Mouse (Mus musculus): Measurements from ENCODE around the gene Map3k5. TPM values are rescaled to one million over a fixed set of nuclear protein-coding genes. Genes with fewer than 3 reads are reported as not detected.
"Not testable (repeated sequence)": the region's sequence is repeated elsewhere in the genome, so short reads cannot be mapped to it uniquely, and the experiment has no call there.

The Map3k5 gene
- polyA plus RNA-seq, 1 experiment from 2014 or later: 1.4 TPM

GRCm38 (mm10) chr10:19963206-19963605, 28.9 kb downstream of the Map3k5 start:
- no peaks in the 10 kb centered on the region for H3K27me3 ChIP-seq (ENCODE audit: control insufficient read depth, insufficient read depth, low read length)
- WGBS: 53% methylated on average over 1 of the region's 1 CpGs
- DNase-seq (ENCODE audit: low spot score) (no peak), ATAC-seq (ENCODE audit: insufficient read depth, low FRiP score, low TSS enrichment) (no peak)
- H3K4me1 ChIP-seq (ENCODE audit: control insufficient read depth, insufficient read depth, low read length): no peaks in the 10 kb centered on the region
- H3K36me3 ChIP-seq (ENCODE audit: control insufficient read depth, insufficient read depth, low read length): no peaks in the 10 kb centered on the region
- no peaks in the 10 kb centered on the region for H3K9me3 ChIP-seq (ENCODE audit: control insufficient read depth, low read length)
- no peak overlapping the region for H3K4me2 ChIP-seq (ENCODE audit: low read depth)
- no peak overlapping the region for H3K27ac ChIP-seq (ENCODE audit: low read depth, low read length)
- no peak overlapping the region for H3K4me3 ChIP-seq (ENCODE audit: low read depth, low read length)
- no peak overlapping the region for H3K9ac ChIP-seq (ENCODE audit: low read length)

- H3K27ac ChIP-seq (ENCODE audit: low read depth, low read length): no peak overlapping the region
- no peaks in the 10 kb centered on the region for H3K27me3 ChIP-seq (ENCODE audit: control insufficient read depth, insufficient read depth, low read length)
- no peak overlapping the region for H3K4me2 ChIP-seq (ENCODE audit: low read depth)
- DNase-seq (ENCODE audit: low spot score) (no peak), ATAC-seq (ENCODE audit: insufficient read depth, low FRiP score, low TSS enrichment) (no peak)
- WGBS: 84% methylated on average over 4 of the region's 4 CpGs
- no peak overlapping the region for H3K4me3 ChIP-seq (ENCODE audit: low read depth, low read length)
- no peaks in the 10 kb centered on the region for H3K9me3 ChIP-seq (ENCODE audit: control insufficient read depth, low read length)
- H3K9ac ChIP-seq (ENCODE audit: low read length): no peak overlapping the region
- no peaks in the 10 kb centered on the region for H3K36me3 ChIP-seq (ENCODE audit: control insufficient read depth, insufficient read depth, low read length)
- H3K4me1 ChIP-seq (ENCODE audit: control insufficient read depth, insufficient read depth, low read length): no peaks in the 10 kb centered on the region
Measured at GRCm38 (mm10) chr10:19964105-19964504, 29.8 kb downstream of the Map3k5 start.

- Histone ChIP-seq H3K27ac (ENCODE audit: low read depth, low read length) (no peak overlapping the region), H3K4me1 (ENCODE audit: control insufficient read depth, insufficient read depth, low read length) (no peaks in the 10 kb centered on the region), H3K27me3 (ENCODE audit: control insufficient read depth, insufficient read depth, low read length) (no peaks in the 10 kb centered on the region), H3K4me3 (ENCODE audit: low read depth, low read length) (no peak overlapping the region), H3K9ac (ENCODE audit: low read length) (no peak overlapping the region), H3K4me2 (ENCODE audit: low read depth) (no peak overlapping the region), H3K9me3 (ENCODE audit: control insufficient read depth, low read length) (no peaks in the 10 kb centered on the region), H3K36me3 (ENCODE audit: control insufficient read depth, insufficient read depth, low read length) (no peaks in the 10 kb centered on the region)
- no peak for ATAC-seq (ENCODE audit: insufficient read depth, low FRiP score, low TSS enrichment)
- 87% methylated on average over 6 of the region's 6 CpGs for WGBS
- no peak for DNase-seq (ENCODE audit: low spot score)
Measured at GRCm38 (mm10) chr10:19966597-19966996, 32.3 kb downstream of the Map3k5 start.

GRCm38 (mm10) chr10:19968445-19968844, 34.2 kb downstream of the Map3k5 start:
- H3K4me1 ChIP-seq (ENCODE audit: control insufficient read depth, insufficient read depth, low read length): no peaks in the 10 kb centered on the region
- no peak overlapping the region for H3K27ac ChIP-seq (ENCODE audit: low read depth, low read length)
- no peak overlapping the region for H3K4me3 ChIP-seq (ENCODE audit: low read depth, low read length)
- no peaks in the 10 kb centered on the region for H3K36me3 ChIP-seq (ENCODE audit: control insufficient read depth, insufficient read depth, low read length)
- no peak for DNase-seq (ENCODE audit: low spot score)
- no peaks in the 10 kb centered on the region for H3K9me3 ChIP-seq (ENCODE audit: control insufficient read depth, low read length)
- ATAC-seq (ENCODE audit: insufficient read depth, low FRiP score, low TSS enrichment): no peak
- H3K9ac ChIP-seq (ENCODE audit: low read length): no peak overlapping the region
- no peak overlapping the region for H3K4me2 ChIP-seq (ENCODE audit: low read depth)
- no peaks in the 10 kb centered on the region for H3K27me3 ChIP-seq (ENCODE audit: control insufficient read depth, insufficient read depth, low read length)
- WGBS: 91% methylated on average over 8 of the region's 8 CpGs

GRCm38 (mm10) chr10:19969831-19970460, 35.7 kb downstream of the Map3k5 start:
- Histone ChIP-seq H3K36me3 (ENCODE audit: control insufficient read depth, insufficient read depth, low read length) (no peaks in the 10 kb centered on the region), H3K27me3 (ENCODE audit: control insufficient read depth, insufficient read depth, low read length) (no peaks in the 10 kb centered on the region), H3K4me1 (ENCODE audit: control insufficient read depth, insufficient read depth, low read length) (no peaks in the 10 kb centered on the region), H3K9ac (ENCODE audit: low read length) (no peak overlapping the region), H3K9me3 (ENCODE audit: control insufficient read depth, low read length) (no peaks in the 10 kb centered on the region), H3K4me3 (ENCODE audit: low read depth, low read length) (no peak overlapping the region), H3K27ac (ENCODE audit: low read depth, low read length) (no peak overlapping the region), H3K4me2 (ENCODE audit: low read depth) (no peak overlapping the region)
- ATAC-seq (ENCODE audit: insufficient read depth, low FRiP score, low TSS enrichment) (no peak), DNase-seq (ENCODE audit: low spot score) (no peak)
- 86% methylated on average over 14 of the region's 14 CpGs for WGBS

GRCm38 (mm10) chr10:19971491-19971890, 37.2 kb downstream of the Map3k5 start:
- H3K27ac ChIP-seq (ENCODE audit: low read depth, low read length); DNase-seq (ENCODE audit: low spot score); H3K27me3 ChIP-seq (ENCODE audit: control insufficient read depth, insufficient read depth, low read length); H3K4me1 ChIP-seq (ENCODE audit: control insufficient read depth, insufficient read depth, low read length); H3K36me3 ChIP-seq (ENCODE audit: control insufficient read depth, insufficient read depth, low read length); H3K4me2 ChIP-seq (ENCODE audit: low read depth); H3K9ac ChIP-seq (ENCODE audit: low read length); H3K4me3 ChIP-seq (ENCODE audit: low read depth, low read length); ATAC-seq (ENCODE audit: insufficient read depth, low FRiP score, low TSS enrichment); H3K9me3 ChIP-seq (ENCODE audit: control insufficient read depth, low read length): not testable (repeated sequence)
- 87% methylated on average over 6 of the region's 7 CpGs for WGBS

- Histone ChIP-seq H3K36me3 (ENCODE audit: control insufficient read depth, insufficient read depth, low read length) (no peaks in the 10 kb centered on the region), H3K4me3 (ENCODE audit: low read depth, low read length) (no peak overlapping the region), H3K4me1 (ENCODE audit: control insufficient read depth, insufficient read depth, low read length) (no peaks in the 10 kb centered on the region), H3K27ac (ENCODE audit: low read depth, low read length) (no peak overlapping the region), H3K4me2 (ENCODE audit: low read depth) (no peak overlapping the region), H3K9ac (ENCODE audit: low read length) (no peak overlapping the region), H3K27me3 (ENCODE audit: control insufficient read depth, insufficient read depth, low read length) (no peaks in the 10 kb centered on the region), H3K9me3 (ENCODE audit: control insufficient read depth, low read length) (no peaks in the 10 kb centered on the region)
- 87% methylated on average over 12 of the region's 12 CpGs for WGBS
- DNase-seq (ENCODE audit: low spot score) (no peak), ATAC-seq (ENCODE audit: insufficient read depth, low FRiP score, low TSS enrichment) (no peak)
Measured at GRCm38 (mm10) chr10:19973321-19974108, 39.2 kb downstream of the Map3k5 start.

GRCm38 (mm10) chr10:19977557-19977956, 43.3 kb downstream of the Map3k5 start:
- ATAC-seq (ENCODE audit: insufficient read depth, low FRiP score, low TSS enrichment): no peak
- Histone ChIP-seq H3K4me3 (ENCODE audit: low read depth, low read length) (no peak overlapping the region), H3K27ac (ENCODE audit: low read depth, low read length) (no peak overlapping the region), H3K36me3 (ENCODE audit: control insufficient read depth, insufficient read depth, low read length) (no peaks in the 10 kb centered on the region), H3K27me3 (ENCODE audit: control insufficient read depth, insufficient read depth, low read length) (no peaks in the 10 kb centered on the region), H3K4me2 (ENCODE audit: low read depth) (no peak overlapping the region), H3K9me3 (ENCODE audit: control insufficient read depth, low read length) (no peaks in the 10 kb centered on the region), H3K4me1 (ENCODE audit: control insufficient read depth, insufficient read depth, low read length) (no peaks in the 10 kb centered on the region), H3K9ac (ENCODE audit: low read length) (no peak overlapping the region)
- DNase-seq (ENCODE audit: low spot score): no peak
- 85% methylated on average over 3 of the region's 3 CpGs for WGBS

- Histone ChIP-seq H3K27ac (ENCODE audit: low read depth, low read length) (no peak overlapping the region), H3K9ac (ENCODE audit: low read length) (no peak overlapping the region), H3K4me2 (ENCODE audit: low read depth) (no peak overlapping the region), H3K4me3 (ENCODE audit: low read depth, low read length) (no peak overlapping the region), H3K9me3 (ENCODE audit: control insufficient read depth, low read length) (no peaks in the 10 kb centered on the region), H3K36me3 (ENCODE audit: control insufficient read depth, insufficient read depth, low read length) (no peaks in the 10 kb centered on the region), H3K4me1 (ENCODE audit: control insufficient read depth, insufficient read depth, low read length) (no peaks in the 10 kb centered on the region), H3K27me3 (ENCODE audit: control insufficient read depth, insufficient read depth, low read length) (no peaks in the 10 kb centered on the region)
- no peak for DNase-seq (ENCODE audit: low spot score)
- 89% methylated on average over 5 of the region's 5 CpGs for WGBS
- no peak for ATAC-seq (ENCODE audit: insufficient read depth, low FRiP score, low TSS enrichment)
Measured at GRCm38 (mm10) chr10:19978662-19979199, 44.5 kb downstream of the Map3k5 start.

All from neural tube, embryonic 11.5 days (tissue).